Mouse (Mus musculus) forebrain, postnatal 0 days (tissue): Measurements from ENCODE around the gene Dennd1b. TPM values are rescaled to one million over a fixed set of nuclear protein-coding genes. Genes with fewer than 3 reads are reported as not detected.

ENCODE experiments used
- ATAC-seq: fragments of 200-750 bp; cut with Nextera tagmentation; 2 replicates; pipeline ENCODE4 v1.8.0; 2017; ENCODE audit warnings: mild to moderate bottlenecking, moderate library complexity
- DNase-seq: peaks from one replicate; pipeline ENCODE4 v3.0.0-alpha.2; 2015
- H3K27ac ChIP-seq: fragments of 300-500 bp; sonication (generic); 2 replicates; pipeline ENCODE4 v1.5.1; 2014; ENCODE audit warnings: low read depth, mild to moderate bottlenecking, antibody characterized with exemption, low read length, moderate library complexity, mixed read lengths
- H3K27me3 ChIP-seq: fragments of 300-500 bp; sonication (generic); 2 replicates; pipeline ENCODE4 v1.6.1; 2014; ENCODE audit warnings: mild to moderate bottlenecking, low read length, mixed read lengths; ENCODE audit not compliant: insufficient read depth
- H3K36me3 ChIP-seq: fragments of 300-500 bp; sonication (generic); 2 replicates; pipeline ENCODE4 v1.6.1; 2014; ENCODE audit warnings: mild to moderate bottlenecking, moderate library complexity; ENCODE audit not compliant: insufficient read depth
- H3K4me1 ChIP-seq: fragments of 300-500 bp; sonication (generic); 2 replicates; pipeline ENCODE4 v1.6.1; 2014; ENCODE audit warnings: antibody characterized with exemption; ENCODE audit not compliant: insufficient read depth
- H3K4me2 ChIP-seq: fragments of 300-500 bp; sonication (generic); 2 replicates; pipeline ENCODE4 v1.6.1; 2014; ENCODE audit warnings: low read depth, mild to moderate bottlenecking, moderate library complexity
- H3K4me3 ChIP-seq: fragments of 300-500 bp; sonication (generic); 2 replicates; pipeline ENCODE4 v1.5.1; 2014; ENCODE audit warnings: low read depth, low read length, mixed read lengths
- H3K9ac ChIP-seq: fragments of 300-500 bp; sonication (generic); 2 replicates; pipeline ENCODE4 v1.6.1; 2014; ENCODE audit warnings: mild to moderate bottlenecking
- H3K9me3 ChIP-seq: fragments of 300-500 bp; sonication (generic); 2 replicates; pipeline ENCODE4 v1.6.1; 2016; ENCODE audit warnings: low read length
- CTCF ChIP-seq: sonication (generic); IDR thresholded peaks from 2 replicates; pipeline ENCODE4 v1.5.1; 2016; ENCODE audit warnings: antibody characterized with exemption, control low read depth, low read depth
- WGBS: fragments of 180-500 bp; shearing (Covaris S2); extraction: QIAGEN DNeasy Blood & Tissue Kit; methylation state at CpG from one replicate; pipeline ENCODE4 v1.1.7; 2014; 5-methylcytosine and 5-hydroxymethylcytosine counted together
- polyA plus RNA-seq: library from polyadenylated mRNA; unstranded; fragments of >200 nt; fragmentation: Nextera tagmentation; extraction: Ambion mirVana; gene quantifications from 2 replicates; pipeline ENCODE4 v1.2.1, GENCODE M21; 2015
- total RNA-seq: library from RNA; depleted of rRNA; stranded (reverse); fragments of >200 nt; gene quantifications from 2 replicates; pipeline ENCODE4 v1.2.3, GENCODE M21; 2014

The Dennd1b gene
- total and polyA plus RNA-seq, 2 experiments from 2014 or later, result 5.6 to 12.0 TPM

DNA sequence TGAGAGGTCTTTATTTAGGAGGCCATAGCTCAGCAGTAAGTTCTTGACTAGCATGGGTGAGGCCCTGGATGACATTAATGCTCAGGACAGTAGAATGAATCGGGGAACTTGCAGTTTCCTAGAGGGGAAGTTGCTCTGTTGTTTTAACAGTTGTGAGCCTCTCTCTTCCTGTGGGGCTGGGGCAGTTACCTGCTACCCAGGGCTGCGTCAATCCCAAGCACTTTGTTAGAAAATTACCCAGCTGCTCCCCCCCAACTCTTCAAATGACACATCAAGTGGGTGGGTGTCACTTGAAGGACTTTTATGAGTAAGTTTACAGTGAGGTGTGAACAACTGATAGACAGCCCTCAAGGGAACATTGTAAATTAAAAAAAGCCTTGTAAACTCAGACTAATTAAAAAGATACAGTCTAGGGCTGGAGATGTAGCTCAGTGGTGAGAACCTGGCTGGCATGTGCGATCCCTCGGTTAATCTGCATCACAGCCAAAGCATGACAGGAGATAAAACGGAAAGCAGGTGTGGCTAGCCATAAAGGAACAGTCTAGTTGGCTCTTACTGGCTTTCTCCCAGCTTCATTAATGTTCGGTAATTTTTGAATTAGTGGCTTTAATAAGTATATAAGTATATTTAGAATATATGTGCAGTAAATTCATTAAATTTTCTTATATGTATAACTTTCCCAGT, 10.4 kb downstream of the Dennd1b start:
- ATAC-seq, result no peak
- Histone ChIP-seq H3K36me3 (no peaks in the 10 kb centered on the region), H3K4me2 (no peak overlapping the region), H3K9ac (no peak overlapping the region), H3K27me3 (no peaks in the 10 kb centered on the region), H3K9me3 (no peaks in the 10 kb centered on the region), H3K4me1 (no peaks in the 10 kb centered on the region), H3K4me3 (no peak overlapping the region), H3K27ac (no peak overlapping the region)
- TF ChIP-seq CTCF, result no peak
- WGBS, result 63% methylated on average over 6 of the region's 6 CpGs
- no peak for DNase-seq

- Histone ChIP-seq H3K27ac (no peak overlapping the region), H3K9ac (no peak overlapping the region), H3K27me3 (no peaks in the 10 kb centered on the region), H3K4me3 (no peak overlapping the region), H3K4me2 (no peak overlapping the region), H3K9me3 (no peaks in the 10 kb centered on the region), H3K4me1 (no peaks in the 10 kb centered on the region), H3K36me3 (no peaks in the 10 kb centered on the region)
- ATAC-seq (no peak), DNase-seq (no peak)
- WGBS, result 92% methylated on average over 8 of the region's 8 CpGs
- TF ChIP-seq CTCF, result no peak
These were observed 11.6 kb downstream of the Dennd1b start for GRCm38 (mm10) chr1:138974836-138975235.

GRCm38 (mm10) chr1:138975945-138976344, 12.7 kb downstream of the Dennd1b start:
- H3K9me3 ChIP-seq, result no peaks in the 10 kb centered on the region
- no peak for DNase-seq
- 89% methylated on average over 1 of the region's 1 CpGs for WGBS
- no peak for TF ChIP-seq CTCF
- H3K4me1 ChIP-seq, result no peaks in the 10 kb centered on the region
- H3K4me3 ChIP-seq, result no peak overlapping the region
- H3K27ac ChIP-seq, result no peak overlapping the region
- H3K4me2 ChIP-seq, result no peak overlapping the region
- no peaks in the 10 kb centered on the region for H3K27me3 ChIP-seq
- H3K9ac ChIP-seq, result no peak overlapping the region
- no peaks in the 10 kb centered on the region for H3K36me3 ChIP-seq
- no peak for ATAC-seq

GRCm38 (mm10) chr1:138982203-138982602, 19.0 kb downstream of the Dennd1b start:
- TF ChIP-seq CTCF, result no peak
- WGBS, result 62% methylated on average over 7 of the region's 7 CpGs
- DNase-seq, result no peak

GRCm38 (mm10) chr1:138982611-138983010, 19.4 kb downstream of the Dennd1b start:
- no peak overlapping the region for H3K4me2 ChIP-seq
- DNase-seq (no peak), ATAC-seq (peak; percentile 65)
- WGBS, result 37% methylated on average over 5 of the region's 5 CpGs
- no peaks in the 10 kb centered on the region for H3K36me3 ChIP-seq
- no peak overlapping the region for H3K9ac ChIP-seq
- no peaks in the 10 kb centered on the region for H3K4me1 ChIP-seq
- H3K27ac ChIP-seq, result no peak overlapping the region
- no peaks in the 10 kb centered on the region for H3K9me3 ChIP-seq
- no peak for TF ChIP-seq CTCF
- no peak overlapping the region for H3K4me3 ChIP-seq
- no peaks in the 10 kb centered on the region for H3K27me3 ChIP-seq

More at GRCm38 (mm10) chr1:138982203-138982602, 19.0 kb downstream of the Dennd1b start:
- H3K36me3 ChIP-seq, result no peaks in the 10 kb centered on the region
- no peaks in the 10 kb centered on the region for H3K27me3 ChIP-seq
- no peak overlapping the region for H3K4me2 ChIP-seq
- no peaks in the 10 kb centered on the region for H3K4me1 ChIP-seq
- H3K9ac ChIP-seq, result no peak overlapping the region
- ATAC-seq, result peak; percentile 36
- H3K9me3 ChIP-seq, result no peaks in the 10 kb centered on the region
- no peak overlapping the region for H3K27ac ChIP-seq
- no peak overlapping the region for H3K4me3 ChIP-seq

DNA sequence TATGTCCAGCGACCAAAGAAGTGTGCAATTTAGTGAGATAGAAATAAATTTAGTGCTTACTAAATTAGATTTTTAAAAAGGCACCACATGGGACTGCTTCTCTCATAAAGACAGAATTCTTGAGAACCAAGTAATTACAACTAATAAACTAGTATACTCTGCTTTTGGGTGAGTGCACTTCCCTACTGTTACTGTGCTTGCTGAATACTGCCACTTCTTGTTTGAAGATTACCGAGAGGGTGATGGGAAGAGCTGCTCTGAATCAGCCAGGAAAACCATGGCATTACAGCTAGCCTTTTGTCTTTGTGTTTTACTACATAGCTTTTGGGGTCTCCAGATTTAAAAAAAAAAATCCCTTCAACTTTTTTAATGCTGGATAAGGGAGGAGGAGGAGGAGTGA, 19.8 kb downstream of the Dennd1b start:
- H3K4me3 ChIP-seq, result no peak overlapping the region
- WGBS, result 40% methylated on average over 2 of the region's 2 CpGs
- H3K4me1 ChIP-seq, result no peaks in the 10 kb centered on the region
- H3K9ac ChIP-seq, result no peak overlapping the region
- H3K9me3 ChIP-seq, result no peaks in the 10 kb centered on the region
- no peaks in the 10 kb centered on the region for H3K36me3 ChIP-seq
- no peak for ATAC-seq
- no peak for TF ChIP-seq CTCF
- no peak overlapping the region for H3K27ac ChIP-seq
- no peak for DNase-seq
- H3K27me3 ChIP-seq, result no peaks in the 10 kb centered on the region
- no peak overlapping the region for H3K4me2 ChIP-seq

DNA sequence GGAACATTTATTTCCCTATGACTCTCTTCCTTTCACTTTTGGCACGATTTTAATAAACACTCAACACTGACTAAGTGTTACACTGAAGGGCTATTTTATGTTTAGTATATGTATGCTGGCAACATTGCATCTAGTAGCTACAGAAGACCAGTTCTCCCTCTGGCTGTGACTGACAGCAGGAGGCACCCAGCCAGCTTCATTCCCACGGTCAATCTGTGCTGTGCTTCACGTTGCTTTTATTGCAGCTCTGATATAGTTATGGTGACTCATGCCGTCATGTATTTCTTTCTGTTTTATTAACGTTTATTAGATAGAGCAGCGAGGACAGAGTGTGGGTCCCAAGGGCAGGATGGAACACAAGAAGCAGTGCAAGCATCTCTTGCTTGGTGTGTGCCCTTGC, 20.2 kb downstream of the Dennd1b start:
- no peak overlapping the region for H3K4me2 ChIP-seq
- DNase-seq, result no peak
- H3K9me3 ChIP-seq, result no peaks in the 10 kb centered on the region
- no peak overlapping the region for H3K4me3 ChIP-seq
- no peak overlapping the region for H3K9ac ChIP-seq
- H3K27ac ChIP-seq, result no peak overlapping the region
- H3K4me1 ChIP-seq, result no peaks in the 10 kb centered on the region
- TF ChIP-seq CTCF, result no peak
- no peaks in the 10 kb centered on the region for H3K36me3 ChIP-seq
- H3K27me3 ChIP-seq, result no peaks in the 10 kb centered on the region
- peak; percentile 41 for ATAC-seq
- 43% methylated on average over 6 of the region's 6 CpGs for WGBS

- Histone ChIP-seq H3K27me3 (no peaks in the 10 kb centered on the region), H3K9me3 (no peaks in the 10 kb centered on the region), H3K4me1 (no peaks in the 10 kb centered on the region), H3K4me2 (no peak overlapping the region), H3K36me3 (no peaks in the 10 kb centered on the region), H3K9ac (no peak overlapping the region), H3K27ac (no peak overlapping the region), H3K4me3 (no peak overlapping the region)
- 95% methylated on average over 4 of the region's 4 CpGs for WGBS
- DNase-seq, result no peak
- no peak for TF ChIP-seq CTCF
- ATAC-seq, result no peak
These were observed 20.9 kb downstream of the Dennd1b start for GRCm38 (mm10) chr1:138984161-138984560.
